Mouse (Mus musculus): Measurements from ENCODE around the gene Ccl27a. TPM values are rescaled to one million over a fixed set of nuclear protein-coding genes. Genes with fewer than 3 reads are reported as not detected.
A peak's percentile ranks its signal among the peaks of the same experiment; 100 is the strongest.
"Not testable (repeated sequence)": the region's sequence is repeated elsewhere in the genome, so short reads cannot be mapped to it uniquely, and the experiment has no call there.

Gene Ccl27a
- polyA plus RNA-seq (2014; fragmentation: Nextera tagmentation; extraction: Ambion mirVana): 67.6 and 74.3 TPM in 2 replicates

GRCm38 (mm10) chr4:41774002-41774401 lies at the start of gene Ccl27a:
TSS of gene Ccl27a (minus strand) at chr4:41774247.
- 0% methylated on average over 12 of the region's 14 CpGs for WGBS
- not testable (repeated sequence) for H3K36me3 ChIP-seq (ENCODE audit: control insufficient read depth, insufficient read depth, low read length); H3K9me3 ChIP-seq (ENCODE audit: control insufficient read depth, low read length); H3K27me3 ChIP-seq (ENCODE audit: control insufficient read depth, insufficient read depth, low read length); H3K27ac ChIP-seq (ENCODE audit: low read depth, low read length); ATAC-seq (replicated peaks; ENCODE audit: low FRiP score); H3K4me1 ChIP-seq (replicated peaks; ENCODE audit: control insufficient read depth, insufficient read depth, low read length); H3K9ac ChIP-seq (ENCODE audit: low read length)
- peak; percentile 88 for DNase-seq (ENCODE audit: low spot score)
- H3K4me3 ChIP-seq (ENCODE audit: low read depth, low read length): peak within 1 kb of the TSS; percentile 39
- H3K4me2 ChIP-seq (ENCODE audit: low read depth, low read length, severe bottlenecking): peak within 1 kb of the TSS; percentile 46

- WGBS: 17% methylated on average over 2 of the region's 3 CpGs
- H3K36me3 ChIP-seq (ENCODE audit: control insufficient read depth, insufficient read depth, low read length); H3K9ac ChIP-seq (ENCODE audit: low read length); H3K27ac ChIP-seq (ENCODE audit: low read depth, low read length); H3K27me3 ChIP-seq (ENCODE audit: control insufficient read depth, insufficient read depth, low read length); H3K4me3 ChIP-seq (ENCODE audit: low read depth, low read length); H3K9me3 ChIP-seq (ENCODE audit: control insufficient read depth, low read length); H3K4me1 ChIP-seq (replicated peaks; ENCODE audit: control insufficient read depth, insufficient read depth, low read length); H3K4me2 ChIP-seq (ENCODE audit: low read depth, low read length, severe bottlenecking); DNase-seq (ENCODE audit: low spot score); ATAC-seq (replicated peaks; ENCODE audit: low FRiP score): not testable (repeated sequence)
Measured at GRCm38 (mm10) chr4:41783197-41783596, 9.2 kb upstream of the Ccl27a start.

- H3K4me1 ChIP-seq (replicated peaks; ENCODE audit: control insufficient read depth, insufficient read depth, low read length); H3K9ac ChIP-seq (ENCODE audit: low read length); DNase-seq (ENCODE audit: low spot score); H3K4me2 ChIP-seq (ENCODE audit: low read depth, low read length, severe bottlenecking); H3K27ac ChIP-seq (ENCODE audit: low read depth, low read length); ATAC-seq (replicated peaks; ENCODE audit: low FRiP score); H3K27me3 ChIP-seq (ENCODE audit: control insufficient read depth, insufficient read depth, low read length); H3K36me3 ChIP-seq (ENCODE audit: control insufficient read depth, insufficient read depth, low read length); H3K4me3 ChIP-seq (ENCODE audit: low read depth, low read length); H3K9me3 ChIP-seq (ENCODE audit: control insufficient read depth, low read length): not testable (repeated sequence)
- WGBS: 23% methylated on average over 4 of the region's 4 CpGs
Measured at GRCm38 (mm10) chr4:41782711-41783110, 8.7 kb upstream of the Ccl27a start.

DNA sequence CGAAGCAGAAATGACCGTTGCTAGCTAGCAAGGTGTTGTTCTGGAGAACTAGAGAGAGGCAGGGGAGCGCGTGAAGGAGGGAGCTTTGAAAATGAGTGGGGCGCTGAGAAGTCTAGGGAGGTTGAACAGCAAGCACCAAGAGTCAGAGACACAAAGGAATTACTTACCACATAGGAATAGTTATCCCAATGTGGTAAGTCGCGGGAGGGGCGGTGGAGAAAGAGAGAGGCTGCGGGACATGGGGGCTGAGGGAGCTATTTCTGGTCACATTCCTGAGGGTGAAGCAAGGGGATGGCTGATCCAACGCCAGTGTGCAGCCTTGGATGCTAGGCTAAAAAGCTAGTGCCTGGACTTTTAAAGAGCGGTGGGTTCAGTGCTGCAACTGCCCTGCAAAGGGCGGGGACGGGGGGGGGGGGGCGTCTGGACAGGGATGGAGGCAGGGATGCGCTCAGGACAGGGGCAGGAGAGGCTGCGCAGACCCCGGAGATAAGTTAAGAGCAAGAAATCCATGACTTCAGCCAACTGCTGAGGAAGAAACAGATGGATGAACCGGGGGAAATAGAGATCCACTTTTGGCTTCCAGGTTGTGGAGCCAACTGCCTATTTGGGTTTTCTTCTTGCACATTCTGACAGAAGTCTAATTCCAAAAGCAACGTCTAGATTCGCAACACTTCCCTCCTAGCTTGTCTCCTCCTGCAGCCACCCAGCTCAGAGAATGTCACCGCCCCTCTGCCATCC lies 7.9 kb upstream of the Ccl27a start:
- not testable (repeated sequence) for H3K4me1 ChIP-seq (replicated peaks; ENCODE audit: control insufficient read depth, insufficient read depth, low read length); H3K36me3 ChIP-seq (ENCODE audit: control insufficient read depth, insufficient read depth, low read length); H3K9ac ChIP-seq (ENCODE audit: low read length); H3K4me3 ChIP-seq (ENCODE audit: low read depth, low read length); H3K9me3 ChIP-seq (ENCODE audit: control insufficient read depth, low read length); H3K27ac ChIP-seq (ENCODE audit: low read depth, low read length); DNase-seq (ENCODE audit: low spot score); H3K4me2 ChIP-seq (ENCODE audit: low read depth, low read length, severe bottlenecking); H3K27me3 ChIP-seq (ENCODE audit: control insufficient read depth, insufficient read depth, low read length); ATAC-seq (replicated peaks; ENCODE audit: low FRiP score)
- WGBS: 17% methylated on average over 15 of the region's 21 CpGs

- not testable (repeated sequence) for ATAC-seq (replicated peaks; ENCODE audit: low FRiP score); H3K4me3 ChIP-seq (ENCODE audit: low read depth, low read length); H3K27me3 ChIP-seq (ENCODE audit: control insufficient read depth, insufficient read depth, low read length); H3K27ac ChIP-seq (ENCODE audit: low read depth, low read length); H3K9ac ChIP-seq (ENCODE audit: low read length); H3K4me2 ChIP-seq (ENCODE audit: low read depth, low read length, severe bottlenecking); DNase-seq (ENCODE audit: low spot score); H3K9me3 ChIP-seq (ENCODE audit: control insufficient read depth, low read length); H3K4me1 ChIP-seq (replicated peaks; ENCODE audit: control insufficient read depth, insufficient read depth, low read length); H3K36me3 ChIP-seq (ENCODE audit: control insufficient read depth, insufficient read depth, low read length)
- WGBS: 21% methylated on average over 5 of the region's 9 CpGs
Measured at GRCm38 (mm10) chr4:41781271-41781670, 7.2 kb upstream of the Ccl27a start.

DNA sequence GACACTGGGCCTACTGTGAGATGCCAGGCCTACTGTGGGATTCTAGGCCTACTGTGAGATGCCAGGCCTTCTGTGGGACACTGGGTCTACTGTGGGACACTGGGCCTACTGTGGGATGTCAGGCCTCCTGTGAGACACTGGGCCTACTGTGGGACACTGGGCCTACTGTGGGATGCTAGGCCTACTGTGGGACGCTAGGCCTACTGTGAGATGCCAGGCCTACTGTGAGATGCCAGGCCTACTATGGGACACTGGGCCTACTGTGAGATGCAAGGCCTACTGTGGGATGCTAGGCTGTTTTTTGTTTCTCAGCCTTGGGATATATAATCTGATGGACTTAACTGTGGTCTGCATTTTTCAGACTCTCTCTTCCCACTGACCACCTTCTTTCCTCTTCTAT lies 1.8 kb upstream of the Ccl27a start:
- not testable (repeated sequence) for DNase-seq (ENCODE audit: low spot score); H3K4me3 ChIP-seq (ENCODE audit: low read depth, low read length); H3K27me3 ChIP-seq (ENCODE audit: control insufficient read depth, insufficient read depth, low read length); H3K9me3 ChIP-seq (ENCODE audit: control insufficient read depth, low read length); ATAC-seq (replicated peaks; ENCODE audit: low FRiP score); H3K9ac ChIP-seq (ENCODE audit: low read length); H3K4me1 ChIP-seq (replicated peaks; ENCODE audit: control insufficient read depth, insufficient read depth, low read length); H3K36me3 ChIP-seq (ENCODE audit: control insufficient read depth, insufficient read depth, low read length); H3K4me2 ChIP-seq (ENCODE audit: low read depth, low read length, severe bottlenecking); H3K27ac ChIP-seq (ENCODE audit: low read depth, low read length)
- WGBS: 89% methylated on average over 1 of the region's 1 CpGs

- not testable (repeated sequence) for H3K9me3 ChIP-seq (ENCODE audit: control insufficient read depth, low read length); H3K9ac ChIP-seq (ENCODE audit: low read length); H3K27ac ChIP-seq (ENCODE audit: low read depth, low read length); H3K36me3 ChIP-seq (ENCODE audit: control insufficient read depth, insufficient read depth, low read length); ATAC-seq (replicated peaks; ENCODE audit: low FRiP score); H3K27me3 ChIP-seq (ENCODE audit: control insufficient read depth, insufficient read depth, low read length); DNase-seq (ENCODE audit: low spot score); H3K4me1 ChIP-seq (replicated peaks; ENCODE audit: control insufficient read depth, insufficient read depth, low read length)
- WGBS: 60% methylated on average over 3 of the region's 3 CpGs
- Histone ChIP-seq H3K4me3 (ENCODE audit: low read depth, low read length) (peak overlapping the region; percentile 39), H3K4me2 (ENCODE audit: low read depth, low read length, severe bottlenecking) (peak overlapping the region; percentile 43; the same call in 1 of the 2 replicates)
Measured at GRCm38 (mm10) chr4:41774506-41774905, 459 bp upstream of the Ccl27a start.

DNA sequence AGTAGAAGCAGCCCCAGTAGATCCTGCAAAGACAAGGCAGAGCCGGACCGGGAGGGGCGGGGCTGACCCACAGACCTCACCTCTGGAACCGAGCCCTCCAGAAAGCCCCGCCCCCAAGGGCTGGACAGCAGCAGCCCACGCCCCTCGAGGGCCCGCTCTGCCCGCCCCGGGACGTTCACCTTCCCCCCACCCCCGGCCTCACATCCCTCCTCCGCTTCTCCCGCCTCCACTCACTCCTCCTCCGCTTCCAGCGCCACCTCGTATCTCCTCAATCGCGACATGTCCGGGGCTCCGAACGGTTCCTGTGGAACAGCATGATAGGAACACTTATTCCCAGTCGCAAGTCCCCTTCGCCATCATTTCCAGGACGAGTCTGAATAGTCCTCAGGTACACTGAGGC lies 545 bp downstream of the Ccl27a start:
- ATAC-seq (replicated peaks; ENCODE audit: low FRiP score); H3K27ac ChIP-seq (ENCODE audit: low read depth, low read length); H3K36me3 ChIP-seq (ENCODE audit: control insufficient read depth, insufficient read depth, low read length); H3K27me3 ChIP-seq (ENCODE audit: control insufficient read depth, insufficient read depth, low read length); H3K4me1 ChIP-seq (replicated peaks; ENCODE audit: control insufficient read depth, insufficient read depth, low read length); H3K9ac ChIP-seq (ENCODE audit: low read length); H3K9me3 ChIP-seq (ENCODE audit: control insufficient read depth, low read length): not testable (repeated sequence)
- peak overlapping the region; percentile 46 for H3K4me2 ChIP-seq (ENCODE audit: low read depth, low read length, severe bottlenecking)
- H3K4me3 ChIP-seq (ENCODE audit: low read depth, low read length): peak overlapping the region; percentile 39
- DNase-seq (ENCODE audit: low spot score): peak; percentile 79
- WGBS: 1% methylated on average over 14 of the region's 25 CpGs

GRCm38 (mm10) chr4:41772946-41773345 lies 1.1 kb downstream of the Ccl27a start:
- not testable (repeated sequence) for DNase-seq (ENCODE audit: low spot score)

More at GRCm38 (mm10) chr4:41772946-41773345, 1.1 kb downstream of the Ccl27a start:
- H3K27me3 ChIP-seq (ENCODE audit: control insufficient read depth, insufficient read depth, low read length); H3K4me1 ChIP-seq (replicated peaks; ENCODE audit: control insufficient read depth, insufficient read depth, low read length); H3K27ac ChIP-seq (ENCODE audit: low read depth, low read length); H3K36me3 ChIP-seq (ENCODE audit: control insufficient read depth, insufficient read depth, low read length); H3K9me3 ChIP-seq (ENCODE audit: control insufficient read depth, low read length); ATAC-seq (replicated peaks; ENCODE audit: low FRiP score); H3K9ac ChIP-seq (ENCODE audit: low read length): not testable (repeated sequence)
- 6% methylated on average over 8 of the region's 16 CpGs for WGBS
- peak overlapping the region; percentile 36 for H3K4me2 ChIP-seq (ENCODE audit: low read depth, low read length, severe bottlenecking)
- H3K4me3 ChIP-seq (ENCODE audit: low read depth, low read length): peak overlapping the region; percentile 14; the same call in 1 of the 2 replicates
